Mouse (Mus musculus): ENCODE results near the gene 4930572O03Rik.
"Not testable (repeated sequence)": the region's sequence is repeated elsewhere in the genome, so short reads cannot be mapped to it uniquely, and the experiment has no call there.

4930572O03Rik gene

DNA sequence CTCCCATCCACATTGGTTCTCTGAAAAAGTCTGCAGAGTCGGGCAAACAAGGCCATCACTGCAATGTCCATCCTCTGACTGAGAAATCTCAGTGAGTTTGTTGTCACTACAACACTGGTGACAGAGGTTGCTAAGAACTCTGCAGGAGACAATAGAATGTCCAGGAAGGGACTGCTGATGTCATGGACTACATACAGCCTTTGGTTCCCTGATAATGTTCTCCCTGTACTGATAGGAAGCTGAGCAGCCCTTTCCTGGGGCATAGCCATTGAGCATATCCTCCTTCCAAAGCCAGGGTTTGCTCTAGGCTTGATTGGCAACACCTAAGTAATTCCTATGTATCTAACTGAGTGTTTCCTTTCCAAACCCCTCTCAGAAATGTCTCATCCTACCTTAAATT, at the start of gene 4930572O03Rik:
Gene 4930572O03Rik, minus strand, starts transcription at position 101 of the 400 bp plus-strand sequence.
- not testable (repeated sequence) for DNase-seq (ENCODE audit: low spot score)

DNA sequence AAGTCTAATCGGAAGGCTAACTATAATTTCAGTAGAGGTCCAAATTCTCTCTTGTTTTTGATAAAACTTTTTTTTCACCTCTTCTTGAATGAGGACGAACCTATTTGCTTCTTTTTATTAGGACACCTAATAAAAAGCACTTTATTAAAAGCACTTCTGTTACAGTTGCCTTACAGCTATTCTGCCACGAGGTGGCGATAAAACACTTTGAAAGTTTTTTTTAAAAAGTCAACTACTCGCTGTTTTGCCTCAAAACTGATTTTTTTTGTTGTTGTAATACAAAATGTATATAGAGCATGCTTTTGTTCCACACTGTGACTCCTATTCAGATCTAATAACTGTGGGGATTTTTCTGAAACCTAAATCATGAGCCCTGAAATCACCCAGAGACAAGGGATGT, 46.0 kb upstream of the 4930572O03Rik start:
- not testable (repeated sequence) for DNase-seq (ENCODE audit: low spot score)

DNA sequence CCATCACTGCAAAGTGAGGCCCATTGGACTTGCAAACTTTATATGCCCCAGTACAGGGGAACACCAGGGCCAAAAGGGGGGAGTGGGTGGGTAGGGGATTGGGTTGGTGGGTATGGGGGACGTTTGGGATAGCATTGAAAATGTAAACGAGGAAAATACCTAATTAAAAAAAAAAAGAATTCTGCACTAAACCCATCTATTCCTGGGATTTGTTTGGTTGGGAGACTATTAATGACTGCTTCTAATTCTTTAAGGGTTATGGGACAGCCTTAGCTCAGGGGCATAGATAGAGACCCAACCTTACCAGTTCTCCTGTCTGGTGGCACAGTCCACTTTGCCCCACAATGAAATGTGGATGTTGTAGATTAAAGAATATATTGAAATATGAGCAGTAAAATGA, 40.9 kb upstream of the 4930572O03Rik start:
- DNase-seq (ENCODE audit: low spot score), result not testable (repeated sequence)

DNA sequence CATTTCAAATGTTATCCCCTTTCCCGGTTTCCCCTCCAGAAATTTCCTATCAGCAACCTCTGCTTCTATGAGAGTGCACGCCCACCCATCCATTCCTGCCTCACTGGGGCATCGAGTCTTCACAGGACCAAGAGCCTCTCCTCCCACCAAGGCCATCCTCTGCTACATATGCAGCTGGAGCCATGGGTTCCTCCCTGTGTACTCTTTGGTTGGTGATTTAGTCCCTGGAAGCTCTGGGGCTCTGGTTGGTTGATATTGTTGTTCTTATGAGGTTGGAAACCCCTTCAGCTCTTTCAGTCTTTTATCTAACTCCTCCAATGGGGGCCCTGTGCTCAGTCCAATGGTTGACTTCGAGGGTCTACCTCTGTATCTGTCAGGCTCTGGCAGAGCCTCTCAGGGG, 35.0 kb upstream of the 4930572O03Rik start:
- DNase-seq (ENCODE audit: low spot score), result not testable (repeated sequence)

DNA sequence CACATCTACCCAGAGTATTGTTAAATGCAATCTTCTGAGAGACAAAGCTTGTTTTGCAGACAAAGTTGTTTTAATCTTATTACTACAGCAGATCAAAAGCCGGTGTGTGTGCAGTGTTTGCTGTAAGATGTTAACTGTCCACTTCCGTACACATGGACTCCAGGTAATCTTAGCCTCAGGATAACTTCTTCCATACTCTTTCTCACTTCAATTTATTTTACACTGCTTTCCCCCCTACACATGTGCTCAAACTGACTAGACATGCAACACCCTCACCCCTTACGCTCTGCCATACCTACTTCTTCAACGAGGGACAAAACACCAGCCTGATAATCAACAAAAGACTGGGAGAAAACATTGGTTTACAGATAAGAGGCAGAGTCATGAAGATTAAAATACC, 34.0 kb upstream of the 4930572O03Rik start:
- not testable (repeated sequence) for DNase-seq (ENCODE audit: low spot score)

DNA sequence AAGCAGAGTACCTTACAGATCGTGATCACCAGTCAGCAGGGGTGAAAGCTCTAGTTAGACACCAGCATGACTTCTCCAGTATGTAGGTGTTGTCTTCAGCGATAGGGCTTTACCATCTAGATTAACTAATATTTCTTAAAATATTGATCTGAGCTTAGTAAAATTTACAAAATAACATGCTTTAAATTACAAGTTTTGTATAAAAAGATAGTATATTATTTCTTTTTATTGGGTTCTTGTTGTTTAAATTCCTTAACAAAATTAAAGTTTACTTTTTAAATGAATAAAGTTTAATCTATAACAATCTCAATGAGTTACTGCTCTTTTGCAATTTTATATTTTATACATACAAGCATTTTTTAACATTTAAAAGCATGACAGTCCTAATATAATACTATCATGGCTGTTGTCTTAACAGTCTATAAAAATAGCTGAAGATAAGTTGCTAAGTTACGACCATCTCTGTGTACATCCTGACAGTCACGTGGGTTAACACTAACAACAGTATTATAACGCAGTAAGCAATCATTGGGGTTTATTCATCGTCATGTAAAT, 32.9 kb upstream of the 4930572O03Rik start:
- not testable (repeated sequence) for DNase-seq (ENCODE audit: low spot score)

DNA sequence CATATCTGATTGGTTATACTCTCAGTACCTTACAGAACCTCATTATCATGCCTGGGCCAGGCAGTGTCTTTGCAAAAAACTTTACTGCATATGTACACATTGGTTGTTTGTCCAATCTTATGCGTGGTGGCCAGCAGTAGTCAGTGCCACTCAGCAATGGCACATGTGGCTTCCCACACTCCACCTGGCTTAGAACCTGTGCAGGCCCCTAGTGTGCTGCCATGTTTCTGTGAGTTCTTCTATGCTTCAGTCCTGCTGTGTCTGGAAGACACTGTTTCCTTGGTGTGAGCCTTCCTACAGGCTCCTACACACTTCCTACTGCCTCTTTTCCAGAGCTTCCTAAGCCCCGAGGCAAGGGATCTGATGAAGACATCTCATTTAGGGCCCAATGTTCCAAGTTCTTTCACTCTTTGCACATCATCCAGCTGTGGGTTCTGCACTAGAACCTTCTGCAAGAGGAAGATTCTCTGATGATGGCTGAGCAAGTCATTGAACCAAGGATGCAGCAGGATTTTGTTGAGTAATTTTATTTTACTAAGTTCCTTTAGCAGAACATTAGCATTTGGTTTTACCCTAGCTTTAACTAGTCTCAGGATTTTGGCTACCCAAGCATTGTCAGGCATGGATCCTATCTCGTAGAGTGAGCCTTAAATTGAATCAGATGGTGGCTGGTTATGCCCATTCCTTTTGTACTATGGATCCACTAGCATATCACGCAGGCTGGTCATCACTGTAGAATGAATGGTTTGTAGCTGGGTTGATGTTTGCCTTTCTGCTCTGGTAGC, 32.2 kb upstream of the 4930572O03Rik start:
- DNase-seq (ENCODE audit: low spot score), result not testable (repeated sequence)

DNA sequence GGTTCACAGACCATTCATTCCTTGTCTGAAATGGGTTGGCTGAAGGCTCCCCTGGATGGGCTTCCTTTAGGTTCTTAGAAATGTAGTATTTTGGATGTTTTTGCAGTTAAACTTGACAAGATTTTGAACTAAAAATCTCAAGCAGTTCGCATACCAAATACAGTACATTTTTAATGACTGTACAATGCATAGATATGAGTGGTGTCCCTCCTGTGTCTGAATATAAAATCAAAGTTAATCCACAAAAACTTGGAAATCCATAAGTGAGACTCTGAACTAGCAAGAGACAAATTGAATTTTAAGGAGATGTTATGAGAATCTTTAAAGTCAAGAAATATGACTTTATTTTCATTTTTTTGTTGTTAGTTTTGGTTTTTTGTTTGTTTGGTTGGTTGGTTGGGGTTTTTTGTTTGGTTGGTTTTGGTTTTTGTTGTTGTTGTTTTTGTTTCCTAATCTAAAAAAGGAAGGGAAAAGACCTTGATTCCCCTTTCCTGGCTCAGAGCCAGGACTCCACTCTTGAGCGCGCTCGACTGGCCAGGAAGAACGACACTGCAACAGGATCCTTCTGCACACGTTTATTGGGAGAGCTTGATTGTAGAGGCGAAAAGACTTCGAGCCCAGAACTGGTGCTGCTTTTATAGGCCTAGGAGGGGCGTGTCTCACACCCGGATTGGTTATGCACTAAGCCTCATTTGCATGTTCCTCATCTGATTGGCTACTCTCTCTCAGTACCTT, 24.6 kb upstream of the 4930572O03Rik start:
- not testable (repeated sequence) for DNase-seq (ENCODE audit: low spot score)

DNA sequence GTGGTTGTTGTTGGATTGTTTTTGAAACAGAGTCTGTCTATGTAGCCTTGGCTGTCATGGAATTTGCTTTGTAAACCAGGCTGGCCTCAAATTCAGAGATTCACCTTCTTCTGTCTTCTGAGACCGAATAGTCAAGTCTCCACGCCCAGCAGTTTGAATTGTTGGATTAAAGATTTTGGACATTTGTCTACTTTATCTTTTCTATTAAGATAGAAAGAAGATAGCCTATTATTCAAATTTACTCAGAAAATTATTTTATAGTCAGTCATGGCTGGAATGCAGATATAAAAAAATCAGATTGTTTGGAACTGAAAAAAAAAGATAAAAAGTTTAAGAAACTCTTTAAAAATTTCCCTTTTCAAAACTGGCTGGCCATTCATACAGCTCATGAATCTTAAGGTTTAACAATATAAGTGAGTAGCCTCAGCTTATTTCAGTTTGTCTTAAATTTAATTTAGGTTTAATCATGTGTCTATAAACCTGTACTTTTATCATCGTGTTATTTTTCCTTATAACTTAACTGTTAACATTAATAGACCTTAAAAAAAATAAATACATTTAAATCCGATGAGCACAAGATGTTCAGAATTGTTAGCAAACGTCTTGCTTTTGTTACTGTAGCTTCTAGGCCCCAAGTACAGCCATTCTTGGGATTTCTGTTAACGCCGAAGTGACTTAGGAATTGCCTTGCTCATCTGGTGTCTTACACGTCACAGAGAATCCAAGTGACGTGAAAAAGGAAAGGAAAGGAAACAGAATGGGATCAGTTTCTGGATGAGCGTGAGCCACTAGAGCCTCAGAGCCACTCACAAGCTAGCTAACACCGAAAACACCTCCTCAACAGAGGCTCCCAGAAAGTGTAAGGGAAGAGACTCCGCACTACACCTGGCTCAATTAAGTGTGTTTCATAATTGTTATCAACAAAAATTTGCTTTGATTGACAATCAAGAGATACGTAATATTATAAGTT, 23.4 kb upstream of the 4930572O03Rik start:
- peak; percentile 8 for DNase-seq (ENCODE audit: low spot score)

DNA sequence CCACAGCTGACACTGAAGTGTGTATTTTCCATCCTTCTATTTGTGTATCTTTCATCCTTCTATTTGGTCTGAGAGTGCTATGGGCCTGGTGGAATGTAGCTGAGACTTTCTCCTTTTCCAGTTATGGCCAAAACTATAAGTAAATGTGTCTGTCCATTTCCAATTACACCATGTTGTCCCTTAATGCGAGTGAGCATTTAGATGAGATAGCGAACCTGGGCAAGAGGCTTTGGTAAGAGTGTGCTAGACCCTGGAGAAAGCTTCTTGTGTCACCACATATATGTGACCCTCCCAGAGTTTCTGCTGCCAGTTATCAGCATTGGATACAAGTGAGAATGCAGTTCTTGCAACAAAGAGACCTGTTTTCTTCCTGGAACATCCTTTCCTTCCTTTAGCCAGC, 22.0 kb upstream of the 4930572O03Rik start:
- DNase-seq (ENCODE audit: low spot score), result peak; percentile 14

DNA sequence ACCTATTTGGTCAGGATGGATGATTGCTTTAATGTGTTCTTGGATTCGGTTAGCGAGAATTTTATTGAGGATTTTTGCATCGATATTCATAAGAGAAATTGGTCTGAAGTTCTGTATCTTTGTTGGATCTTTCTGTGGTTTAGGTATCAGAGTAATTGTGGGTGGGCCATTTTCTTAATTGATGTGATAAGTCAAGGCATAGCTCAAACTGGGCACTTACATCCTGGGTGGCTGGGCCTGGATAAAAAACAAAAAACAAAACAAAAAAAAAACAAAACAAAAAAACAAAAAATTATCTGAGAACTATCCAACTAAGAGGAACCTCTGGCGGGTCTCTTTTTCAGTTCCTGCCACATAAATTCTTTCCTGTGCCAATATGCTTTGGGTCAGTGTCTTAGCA, 20.9 kb upstream of the 4930572O03Rik start:
- DNase-seq (ENCODE audit: low spot score), result not testable (repeated sequence)

DNA sequence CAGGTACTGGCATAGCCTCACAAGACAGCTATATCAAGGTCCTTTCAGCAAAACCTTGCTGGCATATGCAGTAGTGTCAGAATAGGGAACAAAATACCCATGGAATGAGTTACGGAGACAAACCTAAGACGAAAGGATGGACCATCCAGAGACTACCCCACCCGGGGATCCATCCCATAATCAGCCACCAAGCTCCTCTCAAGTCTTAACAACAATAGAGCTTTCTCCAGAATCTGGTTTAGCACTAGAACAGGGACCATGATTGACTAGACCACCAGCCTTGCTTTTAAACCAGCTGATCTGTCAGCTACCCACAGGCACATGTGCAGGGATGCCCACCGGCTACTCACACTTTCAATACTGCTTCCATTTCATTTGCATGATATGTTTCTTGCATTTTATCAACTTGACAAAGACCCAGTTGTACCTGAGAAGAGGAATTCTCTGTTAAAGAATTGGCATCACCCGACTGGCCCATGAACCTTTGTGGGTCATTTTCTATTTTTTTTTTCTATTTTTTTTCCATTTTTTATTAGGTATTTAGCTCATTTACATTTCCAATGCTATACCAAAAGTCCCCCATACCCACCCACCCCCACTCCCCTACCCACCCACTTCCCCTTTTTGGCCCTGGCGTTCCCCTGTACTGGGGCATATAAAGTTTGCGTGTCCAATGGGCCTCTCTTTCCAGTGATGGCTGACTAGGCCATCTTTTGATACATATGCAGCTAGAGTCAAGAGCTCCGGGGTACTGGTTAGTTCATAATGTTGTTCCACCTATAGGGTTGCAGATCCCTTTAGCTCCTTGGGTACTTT, 17.8 kb upstream of the 4930572O03Rik start:
- peak; percentile 2 for DNase-seq (ENCODE audit: low spot score)

DNA sequence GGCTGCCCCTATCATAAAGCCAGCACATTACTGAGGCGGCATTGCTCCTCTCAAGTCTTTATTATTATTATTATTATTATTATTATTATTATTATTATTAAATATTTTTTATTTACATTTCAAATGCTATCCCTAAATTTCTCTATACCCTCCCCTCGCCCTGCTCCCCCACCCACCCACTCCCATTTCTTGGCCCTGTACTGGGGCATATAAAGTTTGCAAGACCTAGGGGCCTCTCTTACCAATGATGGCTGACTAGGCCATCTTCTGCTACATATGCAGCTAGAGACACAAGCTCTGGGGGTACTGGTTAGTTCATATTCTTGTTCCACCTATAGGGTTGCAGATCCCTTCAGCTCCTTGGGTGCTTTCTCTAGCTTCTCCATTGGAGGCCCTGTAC, 17.1 kb upstream of the 4930572O03Rik start:
- DNase-seq (ENCODE audit: low spot score), result not testable (repeated sequence)

DNA sequence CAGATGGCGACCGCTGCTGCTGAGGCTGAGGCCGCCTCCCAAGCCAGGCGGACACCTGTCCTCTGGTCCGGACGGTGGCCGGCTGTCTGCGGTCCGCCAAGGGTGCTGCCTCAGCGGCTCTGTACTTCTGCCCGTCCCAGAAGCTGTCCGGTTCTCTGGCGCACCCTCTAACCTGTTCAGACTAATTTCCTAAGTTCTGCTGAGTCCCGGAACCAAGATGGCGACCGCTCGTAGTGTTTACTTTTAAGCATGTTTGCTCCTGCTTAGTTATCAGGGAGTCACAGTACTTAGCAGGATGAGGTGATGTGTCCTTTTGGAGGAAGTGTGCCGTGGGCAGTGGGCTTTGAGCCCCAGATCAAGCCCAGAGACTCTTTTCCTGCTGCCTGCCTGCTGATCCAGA, 13.9 kb upstream of the 4930572O03Rik start:
- DNase-seq (ENCODE audit: low spot score), result peak; percentile 3

DNA sequence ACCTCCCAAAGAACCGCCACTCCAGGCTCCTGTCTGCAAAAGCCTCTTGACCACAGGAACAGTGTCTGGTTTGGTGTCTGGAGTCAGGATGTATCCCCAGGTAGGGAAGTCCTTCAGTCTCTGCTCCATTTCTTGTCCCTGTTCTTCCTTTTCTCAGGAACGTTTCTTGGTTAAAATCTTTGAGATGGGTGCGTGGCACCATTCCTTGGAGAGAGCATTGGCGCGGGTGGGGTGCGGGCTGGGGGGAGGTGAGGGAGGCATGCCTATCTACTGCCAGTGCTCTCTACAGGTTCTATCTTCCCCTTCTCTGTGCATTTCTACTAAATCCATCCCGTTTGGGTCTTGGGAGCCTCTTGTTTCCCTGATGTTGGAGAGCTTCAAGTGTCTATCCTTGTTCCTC, 7.0 kb upstream of the 4930572O03Rik start:
- DNase-seq (ENCODE audit: low spot score), result not testable (repeated sequence)

DNA sequence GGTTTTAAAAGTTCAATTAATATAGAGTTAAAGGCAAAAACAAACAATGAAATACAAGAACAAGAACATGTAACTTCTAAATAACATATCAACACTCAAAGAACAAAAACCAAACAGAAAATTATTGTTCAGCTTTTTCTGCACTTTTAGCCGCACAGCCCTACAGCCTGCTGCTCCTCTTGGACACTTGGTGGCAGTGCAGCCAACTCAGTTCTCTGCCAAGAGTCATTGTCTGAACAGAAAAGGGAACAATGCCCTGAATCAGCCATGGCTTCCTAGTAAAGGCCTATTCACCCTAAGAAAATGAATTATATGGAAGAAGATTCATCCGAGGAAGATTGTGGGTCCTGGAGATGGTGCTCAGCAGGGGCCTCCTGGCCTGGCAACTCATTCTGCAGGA, 4.5 kb downstream of the 4930572O03Rik start:
- peak; percentile 15 for DNase-seq (ENCODE audit: low spot score)

DNA sequence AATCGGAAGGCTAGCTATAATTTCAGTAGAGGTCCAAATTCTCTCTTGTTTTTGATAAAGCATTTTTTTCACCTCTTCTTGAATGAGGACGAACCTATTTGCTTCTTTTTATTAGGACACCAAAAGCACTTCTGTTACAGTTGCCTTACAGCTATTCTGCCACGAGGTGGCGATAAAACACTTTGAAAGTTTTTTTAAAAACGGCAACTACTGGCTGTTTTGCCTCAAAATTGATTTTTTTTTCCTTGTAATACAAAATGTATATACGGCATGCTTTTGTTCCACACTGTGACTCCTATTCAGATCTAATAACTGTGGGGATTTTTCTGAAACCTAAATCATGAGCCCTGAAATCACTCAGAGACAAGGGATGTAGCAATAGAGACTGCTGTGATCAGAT, 11.2 kb downstream of the 4930572O03Rik start:
- not testable (repeated sequence) for DNase-seq (ENCODE audit: low spot score)

DNA sequence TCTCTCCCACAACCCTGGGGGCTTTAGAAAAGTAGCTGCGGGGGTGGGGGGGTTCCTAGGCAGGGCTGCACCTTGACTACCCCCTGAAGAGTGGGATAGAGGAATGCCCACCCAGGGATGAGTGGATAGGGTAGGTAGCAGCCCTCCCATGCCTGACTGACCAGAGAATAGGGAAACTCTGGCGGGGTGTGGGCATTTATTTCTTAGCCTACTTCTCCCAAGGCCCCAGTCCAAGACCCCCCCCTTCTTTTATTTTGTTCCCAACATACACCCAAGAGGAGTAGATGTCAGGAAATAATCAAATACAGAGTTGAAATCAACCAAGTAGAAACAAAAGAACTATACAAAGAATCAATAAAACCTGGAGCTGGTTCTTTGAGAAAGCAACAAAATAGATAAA, 19.2 kb downstream of the 4930572O03Rik start:
- not testable (repeated sequence) for DNase-seq (ENCODE audit: low spot score)

DNA sequence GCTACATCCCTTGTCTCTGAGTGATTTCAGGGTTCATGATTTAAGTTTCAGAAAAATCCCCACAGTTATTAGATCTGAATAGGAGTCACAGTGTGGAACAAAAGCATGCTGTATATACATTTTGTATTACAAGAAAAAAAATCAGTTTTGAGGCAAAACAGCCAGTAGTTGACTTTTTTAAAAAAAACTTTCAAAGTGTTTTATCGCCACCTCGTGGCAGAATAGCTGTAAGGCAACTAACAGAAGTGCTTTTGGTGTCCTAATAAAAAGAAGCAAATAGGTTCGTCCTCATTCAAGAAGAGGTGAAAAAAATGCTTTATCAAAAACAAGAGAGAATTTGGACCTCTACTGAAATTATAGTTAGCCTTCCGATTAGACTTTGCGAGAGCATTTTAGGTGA, 26.8 kb downstream of the 4930572O03Rik start:
- DNase-seq (ENCODE audit: low spot score), result not testable (repeated sequence)

DNA sequence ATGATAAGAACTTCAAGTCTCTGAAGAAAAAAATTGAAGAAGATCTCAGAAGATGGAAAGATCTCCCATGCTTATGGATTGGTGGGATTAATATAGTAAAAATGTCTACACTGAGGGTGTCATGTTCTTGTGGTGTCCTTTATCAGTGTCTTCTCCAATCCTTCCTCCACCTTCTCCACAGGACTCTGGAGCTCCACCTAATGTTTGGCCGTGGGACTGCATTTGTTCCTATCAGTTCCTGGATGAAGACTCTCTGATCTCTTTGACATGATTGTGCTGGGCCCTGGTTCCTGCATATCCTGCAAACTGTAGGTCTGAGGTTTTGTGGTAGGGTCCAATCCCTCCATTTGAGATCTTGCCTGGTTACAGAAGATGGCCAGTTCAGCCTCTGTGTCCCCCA, 28.7 kb downstream of the 4930572O03Rik start:
- DNase-seq (ENCODE audit: low spot score), result not testable (repeated sequence)

DNA sequence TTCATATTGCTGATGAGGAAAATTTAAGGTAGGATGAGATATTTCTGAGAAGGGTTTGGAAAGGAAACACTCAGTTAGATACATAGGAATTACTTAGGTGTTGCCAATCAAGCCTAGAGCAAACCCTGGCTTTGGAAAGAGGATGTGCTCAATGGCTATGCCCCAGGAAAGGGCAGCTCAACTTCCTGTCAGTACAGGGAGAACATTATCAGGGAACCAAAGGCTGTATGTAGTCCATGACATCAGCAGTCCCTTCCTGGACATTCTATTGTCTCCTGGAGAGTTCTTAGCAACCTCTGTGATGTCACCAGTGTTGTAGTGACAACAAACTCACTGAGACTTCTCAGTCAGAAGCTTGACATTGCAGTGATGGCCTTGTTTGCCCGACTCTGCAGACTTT, 38.1 kb downstream of the 4930572O03Rik start, which contains the start of gene Speer4d:
Gene Speer4d, plus strand, starts transcription at position 301 of the 400 bp plus-strand sequence.
- DNase-seq (ENCODE audit: low spot score), result not testable (repeated sequence)

Data from embryo, embryonic 10 days (tissue).